Mouse (Mus musculus) central nervous system, embryonic 18 days (tissue): ENCODE data around the gene Nagk. TPM values are rescaled to one million over a fixed set of nuclear protein-coding genes. Genes with fewer than 3 reads are reported as not detected.

Experiments
- polyA plus RNA-seq: library from polyadenylated mRNA; depleted of rRNA; stranded (reverse); fragments of >200 nt; gene quantifications from 2 replicates; pipeline ENCODE4 v1.2.3, GENCODE M21; 2012; rRNA removed

The Nagk gene
- 58.7 and 61.4 TPM in 2 replicates for polyA plus RNA-seq

DNA sequence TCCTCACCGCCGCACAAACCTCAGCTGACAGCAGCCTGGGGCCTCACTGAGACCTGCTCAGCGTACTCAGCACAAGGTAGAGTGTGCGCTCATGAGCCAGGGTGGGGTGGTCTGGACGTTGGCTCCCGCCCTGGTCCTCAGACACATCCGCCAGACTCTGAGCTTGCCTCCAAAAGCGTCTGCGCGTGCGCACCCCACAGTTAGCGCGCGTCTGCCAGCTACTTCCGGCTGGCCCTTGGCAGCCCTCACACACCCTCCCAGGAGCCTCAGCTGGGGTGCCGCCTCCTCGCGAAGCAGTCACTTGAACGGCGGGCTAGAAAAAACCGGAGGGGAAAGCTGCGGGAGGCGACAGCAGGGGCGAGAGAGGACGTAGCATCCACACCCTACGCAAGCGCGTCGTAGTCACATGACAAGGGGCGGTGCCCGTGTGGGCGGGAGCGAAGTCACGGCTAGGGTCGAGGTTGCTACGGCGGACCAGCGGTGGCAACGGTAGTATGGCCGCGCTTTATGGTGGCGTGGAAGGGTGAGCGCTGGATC, at the start of gene Nagk:
TSS of gene Nagk (plus strand) at position 223 of the 537 bp plus-strand sequence.

DNA sequence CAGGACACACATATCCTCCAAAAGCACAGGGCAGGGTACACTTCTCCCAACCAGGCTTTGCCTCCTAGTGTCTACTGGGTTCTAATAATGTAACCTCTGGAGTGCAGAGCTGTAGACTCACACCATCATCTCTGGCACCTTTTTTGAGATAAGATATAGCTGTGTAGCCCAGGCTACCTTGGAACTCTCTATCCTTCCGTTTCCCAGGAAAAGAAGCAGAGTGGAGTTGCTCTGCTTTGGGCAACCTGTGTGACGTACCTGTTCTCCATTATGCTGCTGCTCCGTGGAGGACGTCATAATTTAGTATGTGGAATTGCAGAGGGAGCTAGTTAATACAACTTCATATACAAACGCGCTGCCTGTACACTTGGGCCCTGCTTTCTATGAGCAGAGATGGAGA, 32.4 kb upstream of the Nagk start, which contains the start of gene Ankrd53:
TSS of gene Ankrd53 (plus strand) at position 301 of the 400 bp plus-strand sequence.

DNA sequence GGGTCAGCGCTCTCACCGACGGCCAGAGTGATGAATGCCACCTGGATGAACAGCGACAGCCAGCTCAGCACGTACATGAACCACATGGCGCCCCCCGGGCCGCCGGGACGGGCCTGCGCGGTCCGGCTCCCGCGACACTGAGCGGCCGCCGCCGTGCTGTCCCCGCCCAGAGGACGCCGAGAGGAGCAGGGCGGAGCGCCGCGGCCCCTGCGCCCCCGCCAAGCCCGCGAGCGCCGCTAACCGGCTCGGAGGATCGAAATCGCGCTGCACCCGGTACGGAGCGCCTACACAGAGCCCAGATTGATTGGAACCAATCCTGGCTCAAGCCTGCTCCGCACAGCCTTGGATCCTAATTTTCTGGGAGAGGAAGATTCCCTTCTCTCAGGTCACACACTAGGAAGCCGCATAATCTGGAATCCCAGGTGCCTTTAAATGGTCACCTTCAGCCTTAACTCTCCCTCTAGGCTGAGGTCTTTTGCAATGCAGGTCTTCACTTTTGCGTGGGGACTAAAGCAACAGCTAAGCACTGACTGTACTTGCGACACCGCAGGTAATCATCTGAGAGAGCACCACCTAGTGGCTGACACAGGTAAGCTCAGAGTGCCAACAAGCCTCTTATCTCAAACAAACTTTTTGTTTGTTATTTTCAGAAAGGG, 19.0 kb upstream of the Nagk start, which contains the start of gene Tex261:
TSS of gene Tex261 (minus strand) at position 176 of the 656 bp plus-strand sequence.

DNA sequence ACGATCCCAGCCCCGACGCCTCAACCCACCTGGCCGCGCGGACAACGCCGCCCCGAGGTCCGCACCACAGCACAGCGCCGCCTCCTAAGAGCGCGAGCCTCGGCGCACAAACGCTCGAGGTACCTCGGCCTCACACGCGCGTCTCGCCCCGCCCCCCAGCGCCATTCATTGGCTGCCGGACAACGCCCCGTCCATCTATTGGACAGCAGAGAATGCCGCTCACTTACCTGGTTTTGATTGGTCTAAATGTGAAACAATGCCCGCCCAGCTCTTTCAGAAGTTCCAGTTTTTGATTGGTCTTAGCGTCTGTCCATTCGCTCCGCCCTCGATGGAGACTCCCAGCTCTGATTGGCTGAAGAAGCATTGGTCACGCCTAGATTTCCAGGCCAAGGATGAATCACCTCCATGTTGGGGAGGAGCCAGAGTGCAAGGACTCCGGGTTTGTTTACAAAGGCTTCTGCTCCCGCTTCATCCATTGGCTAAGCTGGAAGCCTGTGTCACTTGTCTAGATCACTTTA, 36.9 kb downstream of the Nagk start, which contains the start of gene Paip2b:
TSS of gene Paip2b (minus strand) at position 136 of the 518 bp plus-strand sequence.

Other genes with a start within 250 kb of the Nagk start
- gene Stambp, start 222.3 kb upstream of the Nagk start, polyA plus RNA-seq, result 45.8 and 47.2 TPM in 2 replicates
- gene Clec4f, start 138.8 kb upstream of the Nagk start, polyA plus RNA-seq, result not detected in 2 replicates
- gene Cd207, start 117.1 kb upstream of the Nagk start, polyA plus RNA-seq, result 0.03 and 0.05 TPM in 2 replicates
- not detected in 2 replicates for gene Vax2, start 83.7 kb upstream of the Nagk start, polyA plus RNA-seq
- 0.48 and 0.65 TPM in 2 replicates for gene Atp6v1b1, start 52.0 kb upstream of the Nagk start, polyA plus RNA-seq
- not detected in 2 replicates for gene Ankrd53, start 32.3 kb upstream of the Nagk start, polyA plus RNA-seq
- gene Tex261, start 19.2 kb upstream of the Nagk start, polyA plus RNA-seq, result 48.1 and 49.5 TPM in 2 replicates
- gene Paip2b, start 36.8 kb downstream of the Nagk start, polyA plus RNA-seq, result 65.0 and 65.4 TPM in 2 replicates
- gene Zfp638, start 72.1 kb downstream of the Nagk start, polyA plus RNA-seq, result 66.2 and 68.6 TPM in 2 replicates
- 2.1 and 2.5 TPM in 2 replicates for gene Dysf, start 213.6 kb downstream of the Nagk start, polyA plus RNA-seq